Mouse (Mus musculus) CH12.LX (cell line): ENCODE measurements at regions not wholly inside any gene's neighbourhood (a gene's known extent, or its start where the extent isn't known, plus 50 kb on each side); places are given as distances from the start of the nearest gene placed in this dataset.

Source experiments
- DNase-seq: peaks from one replicate; pipeline ENCODE4 v3.0.0-alpha.2; 2013; ENCODE audit errors: extremely low read depth
- H3K27ac ChIP-seq: 2 replicates; pipeline ENCODE4 v1.5.1; 2012; ENCODE audit warnings: low read depth, mild to moderate bottlenecking, control low read depth, moderate library complexity; ENCODE audit not compliant: insufficient read depth
- H3K27me3 ChIP-seq: replicated peaks from 2 replicates; pipeline ENCODE3; 2012; ENCODE audit warnings: inconsistent platforms
- H3K36me3 ChIP-seq, 2 experiments: replicated peaks in 1 of 2; 2 replicates each; pipeline versions ENCODE3 to v1.6.1; 2012; ENCODE audit warnings: inconsistent platforms in 1 of 2, low read length in 1 of 2, mild to moderate bottlenecking in 1 of 2, mixed read lengths in 1 of 2, moderate library complexity in 1 of 2; ENCODE audit not compliant: control insufficient read depth in 1 of 2, insufficient read depth in 1 of 2
- H3K4me1 ChIP-seq, 2 experiments: 2 replicates each; pipeline ENCODE4 v1.6.1; 2012; ENCODE audit warnings: inconsistent platforms in 1 of 2, moderate library complexity in 1 of 2; ENCODE audit not compliant: insufficient read depth in 2 of 2, control insufficient read depth in 1 of 2
- H3K4me2 ChIP-seq: 2 replicates; pipeline ENCODE4 v1.6.1; 2012; ENCODE audit warnings: low read depth, mild to moderate bottlenecking, control low read depth; ENCODE audit not compliant: poor library complexity, insufficient read depth, severe bottlenecking
- H3K4me3 ChIP-seq, 3 experiments: fragments of 150-350 bp in 1 of 3; sonication (generic) in 1 of 3; replicated peaks in 1 of 3; 2 replicates each; pipeline versions ENCODE3 to v1.5.1; 2011 to 2012; ENCODE audit warnings: low read depth in 2 of 3, low read length in 2 of 3, mild to moderate bottlenecking in 2 of 3, moderate library complexity in 2 of 3, control low read depth in 1 of 3, improper control_type of control experiment in 1 of 3, inconsistent platforms in 1 of 3, mixed read lengths in 1 of 3; ENCODE audit not compliant: poor library complexity in 1 of 3
- H3K79me2 ChIP-seq: replicated peaks from 2 replicates; pipeline ENCODE4 v1.6.1; 2012; ENCODE audit warnings: mild to moderate bottlenecking, moderate library complexity; ENCODE audit not compliant: control insufficient read depth, poor library complexity, insufficient read depth, severe bottlenecking; ENCODE audit errors: extremely low read depth
- H3K9ac ChIP-seq: 2 replicates; pipeline ENCODE4 v1.6.1; 2012; ENCODE audit warnings: low read depth, mild to moderate bottlenecking, control low read depth, moderate library complexity; ENCODE audit not compliant: insufficient read depth
- H3K9me3 ChIP-seq: replicated peaks from 2 replicates; pipeline ENCODE3; 2012; ENCODE audit warnings: low read length, inconsistent platforms, mixed read lengths
- CHD1 ChIP-seq: IDR thresholded peaks from 2 replicates; pipeline ENCODE4 v1.6.1; 2012; ENCODE audit warnings: low read depth, low read length, improper control_type of control experiment, inconsistent platforms
- CTCF ChIP-seq, 2 experiments: IDR thresholded peaks in 1 of 2; conservative IDR thresholded peaks in 1 of 2; 2 replicates each; pipeline ENCODE4 v1.5.1; 2011 to 2012; ENCODE audit warnings: low read depth in 2 of 2, low read length in 2 of 2, improper control_type of control experiment in 1 of 2, inconsistent platforms in 1 of 2, mild to moderate bottlenecking in 1 of 2, moderate library complexity in 1 of 2
- E2F4 ChIP-seq: IDR thresholded peaks from 2 replicates; pipeline ENCODE4 v1.6.1; 2011; ENCODE audit warnings: low read depth, low read length, improper control_type of control experiment; ENCODE audit not compliant: insufficient replicate concordance
- ELF1 ChIP-seq: IDR thresholded peaks from 2 replicates; pipeline ENCODE4 v1.6.1; 2014; ENCODE audit warnings: low read depth, mild to moderate bottlenecking, inconsistent platforms, low read length, improper control_type of control experiment
- EP300 ChIP-seq: IDR thresholded peaks from 2 replicates; pipeline ENCODE4 v1.6.1; 2011; ENCODE audit warnings: low read length, improper control_type of control experiment
- GABPA ChIP-seq: IDR thresholded peaks from 2 replicates; pipeline ENCODE4 v1.6.1; 2012; ENCODE audit warnings: low read depth, low read length, improper control_type of control experiment, inconsistent platforms; ENCODE audit not compliant: insufficient replicate concordance
- HCFC1 ChIP-seq: IDR thresholded peaks from 2 replicates; pipeline ENCODE4 v1.6.1; 2012; ENCODE audit warnings: low read depth, mild to moderate bottlenecking, inconsistent platforms, low read length, improper control_type of control experiment
- KAT2A ChIP-seq: IDR thresholded peaks from 2 replicates; pipeline ENCODE4 v1.6.1; 2012; ENCODE audit warnings: low read length, improper control_type of control experiment, inconsistent platforms; ENCODE audit not compliant: insufficient replicate concordance
- MAFK ChIP-seq: IDR thresholded peaks from 2 replicates; pipeline ENCODE4 v1.6.1; 2011; ENCODE audit warnings: low read length, improper control_type of control experiment; ENCODE audit not compliant: insufficient replicate concordance
- NELFE ChIP-seq: IDR thresholded peaks from 2 replicates; pipeline ENCODE4 v1.6.1; 2011; ENCODE audit warnings: low read depth, low read length, improper control_type of control experiment
- PAX5 ChIP-seq: IDR thresholded peaks from 2 replicates; pipeline ENCODE4 v1.6.1; 2012; ENCODE audit warnings: low read length, inconsistent platforms, mixed read lengths
- POLR2A ChIP-seq: IDR thresholded peaks from 2 replicates; pipeline ENCODE4 v1.6.1; 2011; ENCODE audit warnings: low read depth, mild to moderate bottlenecking, improper control_type of control experiment, low read length
- RAD21 ChIP-seq: IDR thresholded peaks from 2 replicates; pipeline ENCODE4 v1.6.1; 2011; ENCODE audit warnings: low read depth, mild to moderate bottlenecking, low read length, improper control_type of control experiment, moderate library complexity
- SMC3 ChIP-seq: IDR thresholded peaks from 2 replicates; pipeline ENCODE4 v1.6.1; 2011; ENCODE audit warnings: low read depth, low read length, improper control_type of control experiment
- TBP ChIP-seq: conservative IDR thresholded peaks from 2 replicates; pipeline ENCODE4 v1.6.1; 2011; ENCODE audit warnings: low read depth, low read length, improper control_type of control experiment
- TCF12 ChIP-seq: IDR thresholded peaks from 2 replicates; pipeline ENCODE4 v1.6.1; 2014; ENCODE audit warnings: low read depth, mild to moderate bottlenecking, inconsistent platforms, low read length, improper control_type of control experiment
- UBTF ChIP-seq: IDR thresholded peaks from 2 replicates; pipeline ENCODE4 v1.6.1; 2012; ENCODE audit warnings: low read depth, mild to moderate bottlenecking, inconsistent platforms, low read length, improper control_type of control experiment, moderate library complexity
- USF1 ChIP-seq: IDR thresholded peaks from 2 replicates; pipeline ENCODE4 v1.6.1; 2014; ENCODE audit warnings: low read depth, mild to moderate bottlenecking, inconsistent platforms, low read length, improper control_type of control experiment
- USF2 ChIP-seq: conservative IDR thresholded peaks from 2 replicates; pipeline ENCODE4 v1.6.1; 2011; ENCODE audit warnings: low read depth, low read length, improper control_type of control experiment
- ZC3H11A ChIP-seq: IDR thresholded peaks from 2 replicates; pipeline ENCODE4 v1.6.1; 2012; ENCODE audit warnings: low read depth, mild to moderate bottlenecking, inconsistent platforms, low read length, improper control_type of control experiment
- ZNF384 ChIP-seq: IDR thresholded peaks from 2 replicates; pipeline ENCODE4 v1.6.1; 2012; ENCODE audit warnings: low read depth, low read length, improper control_type of control experiment, inconsistent platforms
- dilution Hi-C: fragments of 300-500 bp; cut with MboI; formaldehyde crosslinking; loops from 2 replicates; pipeline ENCODE4 v1.14.3; 2020; ENCODE audit warnings: low sequenced_read_pairs; ENCODE audit not compliant: extremely low pct_unique_long_range_greater_than_20kb, extremely low pct_ligation_motif_present
- in situ Hi-C: fragments of 300-500 bp; cut with MboI; formaldehyde crosslinking; loops from 3 replicates; pipeline ENCODE4 v1.14.3; 2019; ENCODE audit warnings: low sequenced_read_pairs, low pct_ligation_motif_present, low pct_unique_long_range_greater_than_20kb, mixed read lengths

GRCm38 (mm10) chr5:80508672-80509071, 511.3 kb upstream of the Adgrl3 start:
- H3K36me3 ChIP-seq, result no peaks in the 10 kb centered on the region
- H3K9ac ChIP-seq, result no peak overlapping the region

GRCm38 (mm10) chr5:80539997-80540396, 479.9 kb upstream of the Adgrl3 start:
- Histone ChIP-seq H3K4me2 (no peak overlapping the region), H3K9me3 (no peaks in the 10 kb centered on the region), H3K4me3 (no peak overlapping the region), H3K79me2 (no peaks in the 10 kb centered on the region), H3K9ac (no peak overlapping the region), H3K27ac (no peak overlapping the region), H3K27me3 (no peaks in the 10 kb centered on the region), H3K36me3 (no peaks in the 10 kb centered on the region), H3K4me1 (peaks cover 0 to 5% of the 10 kb centered on the region in 2 experiments; a peak in 1 of 4 replicates)
- dilution Hi-C loops (no loop called here), in situ Hi-C loops (no loop called here)
- no peak for TF ChIP-seq EP300
- peak; percentile 52 for TF ChIP-seq ZNF384
- no peak for DNase-seq

More at GRCm38 (mm10) chr5:80508672-80509071, 511.3 kb upstream of the Adgrl3 start:
- H3K4me2 ChIP-seq, result no peak overlapping the region
- no peak overlapping the region for H3K4me3 ChIP-seq
- H3K79me2 ChIP-seq, result no peaks in the 10 kb centered on the region
- no peaks in the 10 kb centered on the region for H3K9me3 ChIP-seq
- in situ Hi-C loops, result no loop called here
- dilution Hi-C loops, result no loop called here
- peak; percentile 44 for DNase-seq
- H3K27ac ChIP-seq, result no peak overlapping the region
- H3K27me3 ChIP-seq, result no peaks in the 10 kb centered on the region
- TF ChIP-seq HCFC1 (no peak), CTCF (conservative IDR thresholded peaks at IDR 0.05 in 1 of 2, IDR thresholded peaks at IDR 0.05 in 1 of 2; ENCODE audit: low read depth in 2 of 2, low read length in 2 of 2) (peak in 1 of 2 experiments; percentile 41; a peak in 2 of 4 replicates), RAD21 (peak; percentile 59), KAT2A (no peak), SMC3 (peak; percentile 45)
- TF ChIP-seq, all 38 proteins: peak for 3
- no peaks in the 10 kb centered on the region for H3K4me1 ChIP-seq

DNA sequence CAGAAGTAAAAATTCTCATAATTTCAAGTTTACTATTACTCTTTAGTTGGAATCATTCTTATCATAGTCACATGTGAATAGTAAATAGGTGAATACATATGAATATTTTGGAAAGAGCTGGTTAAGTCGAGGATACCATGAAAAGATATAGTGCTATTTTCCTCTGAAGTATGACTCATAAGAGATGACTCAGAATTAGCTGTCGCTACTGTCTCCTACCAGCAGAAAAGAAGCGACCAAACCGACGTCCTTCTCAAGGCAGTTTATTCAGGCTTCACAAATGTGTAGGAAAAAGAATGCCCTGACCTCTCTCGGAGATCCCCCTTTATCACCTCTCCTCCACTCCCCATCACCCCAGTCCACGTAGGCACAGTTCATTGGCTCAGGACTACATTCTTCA, 468.3 kb upstream of the Adgrl3 start:
- Histone ChIP-seq H3K4me2 (no peak overlapping the region), H3K79me2 (no peaks in the 10 kb centered on the region), H3K27me3 (no peaks in the 10 kb centered on the region), H3K4me3 (no peak overlapping the region), H3K4me1 (no peaks in the 10 kb centered on the region), H3K9ac (no peak overlapping the region), H3K9me3 (no peaks in the 10 kb centered on the region), H3K36me3 (no peaks in the 10 kb centered on the region), H3K27ac (no peak overlapping the region)
- TF ChIP-seq PAX5, result no peak
- TF ChIP-seq GABPA, result no peak
- TF ChIP-seq E2F4, result no peak
- TF ChIP-seq ELF1, result no peak
- TF ChIP-seq CHD1, result no peak
- TF ChIP-seq POLR2A, result no peak
- TF ChIP-seq USF2, result no peak
- TF ChIP-seq USF1, result no peak
- TF ChIP-seq UBTF, result no peak
- TF ChIP-seq NELFE, result no peak
- TF ChIP-seq MAFK, result no peak
- TF ChIP-seq TCF12, result no peak
- no peak for TF ChIP-seq TBP
- TF ChIP-seq ZC3H11A, result no peak
- dilution Hi-C loops, result no loop called here
- in situ Hi-C loops, result no loop called here
- DNase-seq, result peak; percentile 13
